Mouse (Mus musculus): ENCODE results near the gene Adam12. TPM values are rescaled to one million over a fixed set of nuclear protein-coding genes. Genes with fewer than 3 reads are reported as not detected.
A peak's percentile ranks its signal among the peaks of the same experiment; 100 is the strongest.

Adam12 gene
- total RNA-seq, 1 experiment = 3.9 TPM

DNA sequence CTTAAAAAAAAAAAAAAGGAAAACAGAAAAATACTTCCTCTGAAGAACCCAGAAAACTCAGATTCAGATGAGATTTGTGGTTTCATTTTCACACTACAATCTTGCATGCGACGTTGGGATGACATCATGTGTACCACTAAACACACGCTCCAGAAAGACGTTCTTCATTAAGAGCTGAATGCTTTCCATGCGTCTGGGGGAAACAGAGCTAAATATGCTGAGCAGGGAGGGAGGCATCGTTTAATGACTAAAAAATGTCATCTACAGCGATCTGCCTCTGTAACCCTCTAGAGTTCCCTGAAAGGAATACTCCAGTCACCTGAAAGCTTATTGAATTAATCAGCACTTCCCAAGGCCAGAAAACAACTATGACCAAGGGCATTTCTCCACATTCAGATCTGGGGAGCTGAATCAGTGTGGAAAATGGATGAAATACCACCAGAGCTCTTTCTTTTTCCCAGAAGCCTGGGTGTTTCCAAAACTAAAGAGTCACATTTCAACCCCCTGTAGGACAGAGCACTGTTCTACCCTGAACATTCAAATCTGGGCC is 203.6 kb downstream of the Adam12 start:
- Histone ChIP-seq H3K9ac (ENCODE audit: insufficient read depth, low read depth, low read length, poor library complexity, severe bottlenecking) (no peak overlapping the region), H3K4me1 (ENCODE audit: control insufficient read depth in 2 of 2, insufficient read depth in 2 of 2, low read length in 2 of 2, poor library complexity in 1 of 2) (peaks cover under 1 to 2% of the 10 kb centered on the region in 2 experiments; a peak in 1 of 4 replicates), H3K27ac (ENCODE audit: insufficient read depth, low read depth, low read length, poor library complexity, severe bottlenecking) (no peak overlapping the region), H3K9me3 (ENCODE audit: control insufficient read depth, insufficient read depth, low read depth, low read length) (no peaks in the 10 kb centered on the region), H3K4me3 (ENCODE audit: insufficient read depth in 1 of 2, low read depth in 1 of 2, low read length in 2 of 2, poor library complexity in 1 of 2, severe bottlenecking in 1 of 2) (no peak overlapping the region), H3K36me3 (ENCODE audit: control insufficient read depth, insufficient read depth, low read length, poor library complexity, severe bottlenecking) (no peaks in the 10 kb centered on the region)
- DNase-seq (ENCODE audit: low read depth, low spot score) = no peak
- no peak for TF ChIP-seq MAFK (IDR thresholded peaks at IDR 0.05; ENCODE audit: insufficient read depth, low read depth, low read length)
- no peak for TF ChIP-seq ZNF384 (IDR thresholded peaks at IDR 0.05; ENCODE audit: low read depth, low read length)
- no peak for TF ChIP-seq ZC3H11A (IDR thresholded peaks at IDR 0.05; ENCODE audit: borderline replicate concordance, low read depth, low read length)
- TF ChIP-seq HCFC1 (IDR thresholded peaks at IDR 0.05; ENCODE audit: borderline replicate concordance, insufficient read depth, low read length) = no peak
- TF ChIP-seq CHD2 (IDR thresholded peaks at IDR 0.05; ENCODE audit: low read depth, low read length) = no peak
- in situ Hi-C loops (cut with MboI; ENCODE audit: low sequenced_read_pairs in 2 of 2, unreplicated experiment in 2 of 2) = no loop called here

DNA sequence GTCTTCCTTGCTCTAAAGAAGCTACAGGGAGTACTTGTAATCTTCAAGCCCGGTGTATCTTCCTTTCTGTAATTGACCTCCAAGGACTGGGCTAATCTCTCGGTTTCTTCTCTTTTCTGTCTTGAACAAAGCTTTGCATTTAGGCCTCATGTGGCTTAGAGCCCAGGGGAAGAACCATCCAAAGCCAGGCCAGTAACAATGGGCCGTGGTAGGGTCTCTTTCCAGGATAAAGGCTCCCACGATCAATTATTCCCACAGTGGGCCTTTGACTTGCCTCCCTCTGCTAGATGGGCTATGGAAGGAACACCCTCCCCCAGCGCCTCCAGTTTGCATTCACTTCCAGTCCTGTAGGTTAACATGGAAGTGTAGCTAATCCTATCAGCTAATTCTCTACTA is 204.9 kb downstream of the Adam12 start:
- Histone ChIP-seq H3K9ac (ENCODE audit: insufficient read depth, low read depth, low read length, poor library complexity, severe bottlenecking) (no peak overlapping the region), H3K36me3 (ENCODE audit: control insufficient read depth, insufficient read depth, low read length, poor library complexity, severe bottlenecking) (no peaks in the 10 kb centered on the region), H3K9me3 (ENCODE audit: control insufficient read depth, insufficient read depth, low read depth, low read length) (no peaks in the 10 kb centered on the region), H3K4me1 (ENCODE audit: control insufficient read depth in 2 of 2, insufficient read depth in 2 of 2, low read length in 2 of 2, poor library complexity in 1 of 2) (peaks cover 5 to 6% of the 10 kb centered on the region in 2 experiments; a peak in 3 of 4 replicates), H3K4me3 (ENCODE audit: insufficient read depth in 1 of 2, low read depth in 1 of 2, low read length in 2 of 2, poor library complexity in 1 of 2, severe bottlenecking in 1 of 2) (no peak overlapping the region), H3K27ac (ENCODE audit: insufficient read depth, low read depth, low read length, poor library complexity, severe bottlenecking) (no peak overlapping the region)
- in situ Hi-C loops (cut with MboI; ENCODE audit: low sequenced_read_pairs in 2 of 2, unreplicated experiment in 2 of 2) = no loop called here
- DNase-seq (ENCODE audit: low read depth, low spot score) = no peak
- TF ChIP-seq CHD2 (IDR thresholded peaks at IDR 0.05; ENCODE audit: low read depth, low read length) (no peak), ZNF384 (IDR thresholded peaks at IDR 0.05; ENCODE audit: low read depth, low read length) (no peak), ZC3H11A (IDR thresholded peaks at IDR 0.05; ENCODE audit: borderline replicate concordance, low read depth, low read length) (no peak)

- no peaks in the 10 kb centered on the region for H3K36me3 ChIP-seq (ENCODE audit: control insufficient read depth, insufficient read depth, low read length, poor library complexity, severe bottlenecking)
- in situ Hi-C loops (cut with MboI; ENCODE audit: low sequenced_read_pairs in 2 of 2, unreplicated experiment in 2 of 2) = no loop called here
- no peak overlapping the region for H3K4me3 ChIP-seq (ENCODE audit: insufficient read depth in 1 of 2, low read depth in 1 of 2, low read length in 2 of 2, poor library complexity in 1 of 2, severe bottlenecking in 1 of 2)
- no peak for DNase-seq (ENCODE audit: low read depth, low spot score)
- no peak overlapping the region for H3K27ac ChIP-seq (ENCODE audit: insufficient read depth, low read depth, low read length, poor library complexity, severe bottlenecking)
- no peak overlapping the region for H3K9ac ChIP-seq (ENCODE audit: insufficient read depth, low read depth, low read length, poor library complexity, severe bottlenecking)
- TF ChIP-seq ZNF384 (IDR thresholded peaks at IDR 0.05; ENCODE audit: low read depth, low read length) = no peak
- no peak for TF ChIP-seq HCFC1 (IDR thresholded peaks at IDR 0.05; ENCODE audit: borderline replicate concordance, insufficient read depth, low read length)
- no peaks in the 10 kb centered on the region for H3K9me3 ChIP-seq (ENCODE audit: control insufficient read depth, insufficient read depth, low read depth, low read length)
- peaks cover 9 to 10% of the 10 kb centered on the region in 2 experiments for H3K4me1 ChIP-seq (ENCODE audit: control insufficient read depth in 2 of 2, insufficient read depth in 2 of 2, low read length in 2 of 2, poor library complexity in 1 of 2)
Observed at GRCm38 (mm10) chr7:134026200-134027019, 205.5 kb downstream of the Adam12 start.

DNA sequence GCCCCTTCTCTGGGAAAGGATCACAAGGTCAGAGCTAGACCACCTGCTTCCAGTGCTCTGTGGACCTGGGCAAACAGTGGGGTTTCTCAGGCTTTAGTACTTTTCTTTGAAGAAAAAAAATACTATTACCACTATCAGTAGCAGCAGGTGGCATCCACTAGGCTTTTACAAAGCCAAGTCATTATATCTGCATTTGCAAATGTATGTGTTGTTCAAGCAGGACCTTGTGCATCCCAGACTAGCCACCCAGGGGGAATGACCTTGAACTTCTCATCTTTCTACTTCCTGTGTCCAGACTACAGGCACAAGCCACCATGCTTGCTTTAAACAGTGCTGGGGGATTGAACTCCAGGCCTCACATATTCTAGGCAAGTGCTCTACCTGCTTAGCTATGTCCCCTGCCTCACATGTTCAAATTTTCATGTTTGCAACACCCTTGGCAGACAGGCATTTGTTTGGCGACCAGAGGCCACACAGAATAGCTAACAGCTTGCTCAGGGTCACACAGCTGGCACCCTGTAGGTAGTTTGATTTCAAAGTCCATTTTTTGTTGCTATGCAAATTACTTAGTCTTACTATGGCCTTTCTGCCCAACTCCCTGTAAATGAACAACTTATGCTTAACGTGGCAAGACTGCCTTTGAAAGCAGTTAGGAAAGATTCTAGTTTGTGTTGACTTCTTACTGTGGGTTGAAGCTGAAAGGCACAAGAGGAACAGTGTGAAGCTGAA is 209.6 kb downstream of the Adam12 start:
- Histone ChIP-seq H3K9me3 (ENCODE audit: control insufficient read depth, insufficient read depth, low read depth, low read length) (no peaks in the 10 kb centered on the region), H3K27ac (ENCODE audit: insufficient read depth, low read depth, low read length, poor library complexity, severe bottlenecking) (no peak overlapping the region), H3K4me3 (ENCODE audit: insufficient read depth in 1 of 2, low read depth in 1 of 2, low read length in 2 of 2, poor library complexity in 1 of 2, severe bottlenecking in 1 of 2) (no peak overlapping the region), H3K4me1 (ENCODE audit: control insufficient read depth in 2 of 2, insufficient read depth in 2 of 2, low read length in 2 of 2, poor library complexity in 1 of 2) (peaks cover 7 to 10% of the 10 kb centered on the region in 2 experiments), H3K9ac (ENCODE audit: insufficient read depth, low read depth, low read length, poor library complexity, severe bottlenecking) (no peak overlapping the region), H3K36me3 (ENCODE audit: control insufficient read depth, insufficient read depth, low read length, poor library complexity, severe bottlenecking) (no peaks in the 10 kb centered on the region)
- TF ChIP-seq CHD2 (IDR thresholded peaks at IDR 0.05; ENCODE audit: low read depth, low read length) (no peak), ZNF384 (IDR thresholded peaks at IDR 0.05; ENCODE audit: low read depth, low read length) (peak; percentile 45; the same call in 1 of the 2 replicates)
- peak; percentile 67 for DNase-seq (ENCODE audit: low read depth, low spot score)
- in situ Hi-C loops (cut with MboI; ENCODE audit: low sequenced_read_pairs in 2 of 2, unreplicated experiment in 2 of 2) = no loop called here

Measured in ES-E14 (cell line).